Mouse (Mus musculus) lung, adult 2 months (tissue): ENCODE measurements around the gene Uck2.

Source experiments
- CTCF ChIP-seq: fragments of 200-500 bp; IDR thresholded peaks from 2 replicates; pipeline ENCODE4 v1.5.1; 2011; ENCODE audit warnings: mild to moderate bottlenecking, low read length, control low read depth; ENCODE audit not compliant: insufficient read depth
- POLR2A ChIP-seq: fragments of 200-500 bp; IDR thresholded peaks from 2 replicates; pipeline ENCODE4 v1.6.1; 2011; ENCODE audit warnings: low read depth, mild to moderate bottlenecking, control low read depth, low read length, borderline replicate concordance; ENCODE audit errors: extremely low read depth

- TF ChIP-seq CTCF: no peak
- no peak for TF ChIP-seq POLR2A
These were observed 5.1 kb downstream of the Uck2 start for GRCm38 (mm10) chr1:167280061-167280460.
